Mouse (Mus musculus) embryonic facial prominence, embryonic 15.5 days (tissue): ENCODE data around the gene Stoml3. TPM values are rescaled to one million over a fixed set of nuclear protein-coding genes. Genes with fewer than 3 reads are reported as not detected.

Experiments
- ATAC-seq: fragments of 200-750 bp; cut with Nextera tagmentation; 2 replicates; pipeline ENCODE4 v1.8.0; 2017; ENCODE audit warnings: low read depth, moderate TSS enrichment; ENCODE audit not compliant: insufficient number of reproducible peaks, low FRiP score, low TSS enrichment
- H3K27ac ChIP-seq: fragments of 300-500 bp; sonication (generic); replicated peaks from 2 replicates; pipeline ENCODE4 v1.5.1; 2015; ENCODE audit warnings: mild to moderate bottlenecking, inconsistent platforms
- H3K27me3 ChIP-seq: fragments of 300-500 bp; sonication (generic); 2 replicates; pipeline ENCODE4 v1.6.1; 2015; ENCODE audit warnings: inconsistent platforms
- H3K36me3 ChIP-seq: fragments of 300-500 bp; sonication (generic); 2 replicates; pipeline ENCODE4 v1.6.1; 2015; ENCODE audit warnings: mild to moderate bottlenecking, inconsistent platforms
- H3K4me1 ChIP-seq: fragments of 300-500 bp; sonication (generic); 2 replicates; pipeline ENCODE4 v1.6.1; 2015; ENCODE audit warnings: inconsistent platforms
- H3K4me2 ChIP-seq: fragments of 300-500 bp; sonication (generic); replicated peaks from 2 replicates; pipeline ENCODE4 v1.6.1; 2015; ENCODE audit warnings: mild to moderate bottlenecking, inconsistent platforms
- H3K4me3 ChIP-seq: fragments of 300-500 bp; sonication (generic); replicated peaks from 2 replicates; pipeline ENCODE4 v1.5.1; 2015; ENCODE audit warnings: mild to moderate bottlenecking, inconsistent platforms
- H3K9ac ChIP-seq: fragments of 300-500 bp; sonication (generic); 2 replicates; pipeline ENCODE4 v1.6.1; 2015; ENCODE audit warnings: inconsistent platforms
- H3K9me3 ChIP-seq: fragments of 300-500 bp; sonication (generic); replicated peaks from 2 replicates; pipeline ENCODE4 v1.6.1; 2016; ENCODE audit warnings: inconsistent platforms
- WGBS: fragments of 180-500 bp; shearing (Covaris S2); methylation state at CpG from one replicate; pipeline ENCODE4 v1.1.7; 2015; 5-methylcytosine and 5-hydroxymethylcytosine counted together
- polyA plus RNA-seq: library from polyadenylated mRNA; unstranded; fragments of >200 nt; fragmentation: Nextera tagmentation; extraction: Ambion mirVana; gene quantifications from 2 replicates; pipeline ENCODE4 v1.2.1, GENCODE M21; 2015

Stoml3 gene
- polyA plus RNA-seq, 1 experiment from 2014 or later = 5.7 TPM

- peaks cover 32% of the 10 kb centered on the region for H3K36me3 ChIP-seq
- no peaks in the 10 kb centered on the region for H3K27me3 ChIP-seq
- H3K4me3 ChIP-seq = peak overlapping the region; percentile 94
- no peak for ATAC-seq
- 3% methylated on average over 9 of the region's 9 CpGs for WGBS
- H3K27ac ChIP-seq = peak overlapping the region; percentile 91
- H3K9me3 ChIP-seq = no peaks in the 10 kb centered on the region
- peak overlapping the region; percentile 71 for H3K9ac ChIP-seq
- H3K4me1 ChIP-seq = peaks cover 24% of the 10 kb centered on the region
- peak overlapping the region; percentile 65 for H3K4me2 ChIP-seq
Observed at GRCm38 (mm10) chr3:53462701-53463045, 25.8 kb upstream of the Stoml3 start.

GRCm38 (mm10) chr3:53463046-53463764, 25.2 kb upstream of the Stoml3 start, which contains the start of the genes Nhlrc3 and Proser1:
Nhlrc3 (minus strand) TSS chr3:53463332.
Proser1 (plus strand) TSS chr3:53463666.
- H3K4me1 ChIP-seq = peaks cover 24% of the 10 kb centered on the region
- no peaks in the 10 kb centered on the region for H3K27me3 ChIP-seq
- under 1% methylated on average over 52 of the region's 52 CpGs for WGBS
- H3K36me3 ChIP-seq = peaks cover 27% of the 10 kb centered on the region
- H3K27ac ChIP-seq = peak within 1 kb of the TSS; percentile 91
- H3K4me2 ChIP-seq = peak within 1 kb of the TSS; percentile 66
- peak; percentile 97 for ATAC-seq
- H3K9ac ChIP-seq = peak within 1 kb of the TSS; percentile 76
- peak within 1 kb of the TSS; percentile 94 for H3K4me3 ChIP-seq
- no peaks in the 10 kb centered on the region for H3K9me3 ChIP-seq

- peak overlapping the region; percentile 76 for H3K9ac ChIP-seq
- H3K4me2 ChIP-seq = peak overlapping the region; percentile 66
- H3K4me3 ChIP-seq = peak overlapping the region; percentile 94
- no peaks in the 10 kb centered on the region for H3K9me3 ChIP-seq
- WGBS = 1% methylated on average over 29 of the region's 35 CpGs
- H3K36me3 ChIP-seq = peaks cover 25% of the 10 kb centered on the region
- peak overlapping the region; percentile 91 for H3K27ac ChIP-seq
- peak; percentile 58 for ATAC-seq
- H3K27me3 ChIP-seq = no peaks in the 10 kb centered on the region
- peaks cover 24% of the 10 kb centered on the region for H3K4me1 ChIP-seq
Observed at GRCm38 (mm10) chr3:53463765-53464114, 24.7 kb upstream of the Stoml3 start.

- peak overlapping the region; percentile 76 for H3K9ac ChIP-seq
- no peak for ATAC-seq
- H3K9me3 ChIP-seq = no peaks in the 10 kb centered on the region
Observed at GRCm38 (mm10) chr3:53464146-53464698, 24.2 kb upstream of the Stoml3 start.

GRCm38 (mm10) chr3:53465330-53465729, 23.1 kb upstream of the Stoml3 start:
- H3K4me3 ChIP-seq = peak overlapping the region; percentile 18
- peaks cover 25% of the 10 kb centered on the region for H3K36me3 ChIP-seq
- ATAC-seq = no peak
- no peaks in the 10 kb centered on the region for H3K9me3 ChIP-seq
- WGBS = 51% methylated on average over 6 of the region's 6 CpGs
- peaks cover 24% of the 10 kb centered on the region for H3K4me1 ChIP-seq
- H3K27ac ChIP-seq = no peak overlapping the region
- H3K4me2 ChIP-seq = peak overlapping the region; percentile 66
- 0 out of 2 replicates have a peak overlapping the region, but pooled peaks have one; percentile 12 for H3K9ac ChIP-seq
- no peaks in the 10 kb centered on the region for H3K27me3 ChIP-seq

More at GRCm38 (mm10) chr3:53464146-53464698, 24.2 kb upstream of the Stoml3 start:
- H3K36me3 ChIP-seq = peaks cover 26% of the 10 kb centered on the region
- under 1% methylated on average over 20 of the region's 20 CpGs for WGBS
- H3K4me2 ChIP-seq = peak overlapping the region; percentile 66
- no peak overlapping the region; the same call in 1 of the 2 replicates for H3K27ac ChIP-seq
- peaks cover 24% of the 10 kb centered on the region for H3K4me1 ChIP-seq
- H3K4me3 ChIP-seq = peak overlapping the region; percentile 94
- H3K27me3 ChIP-seq = no peaks in the 10 kb centered on the region

GRCm38 (mm10) chr3:53466481-53466880, 22.0 kb upstream of the Stoml3 start:
- WGBS = 49% methylated on average over 9 of the region's 9 CpGs
- no peak overlapping the region for H3K27ac ChIP-seq
- H3K4me3 ChIP-seq = no peak overlapping the region; the same call in 1 of the 2 replicates
- H3K9ac ChIP-seq = no peak overlapping the region
- no peaks in the 10 kb centered on the region for H3K27me3 ChIP-seq
- no peak for ATAC-seq
- peaks cover 24% of the 10 kb centered on the region for H3K4me1 ChIP-seq
- peaks cover 28% of the 10 kb centered on the region for H3K36me3 ChIP-seq
- H3K9me3 ChIP-seq = no peaks in the 10 kb centered on the region
- peak overlapping the region; percentile 66; the same call in 1 of the 2 replicates for H3K4me2 ChIP-seq

- Histone ChIP-seq H3K4me2 (no peak overlapping the region), H3K9me3 (no peaks in the 10 kb centered on the region), H3K9ac (no peak overlapping the region), H3K27ac (no peak overlapping the region), H3K36me3 (peaks cover 36% of the 10 kb centered on the region), H3K4me3 (no peak overlapping the region), H3K27me3 (no peaks in the 10 kb centered on the region), H3K4me1 (peaks cover 20% of the 10 kb centered on the region)
- no peak for ATAC-seq
- WGBS = 76% methylated on average over 5 of the region's 5 CpGs
Observed at GRCm38 (mm10) chr3:53467356-53467755, 21.1 kb upstream of the Stoml3 start.

GRCm38 (mm10) chr3:53469650-53470049, 18.8 kb upstream of the Stoml3 start:
- WGBS = 87% methylated on average over 5 of the region's 5 CpGs

GRCm38 (mm10) chr3:53472061-53472460, 16.4 kb upstream of the Stoml3 start:
- Histone ChIP-seq H3K9ac (no peak overlapping the region), H3K36me3 (peaks cover 76% of the 10 kb centered on the region), H3K27ac (no peak overlapping the region), H3K27me3 (no peaks in the 10 kb centered on the region), H3K4me1 (no peaks in the 10 kb centered on the region), H3K4me2 (no peak overlapping the region), H3K4me3 (no peak overlapping the region), H3K9me3 (no peaks in the 10 kb centered on the region)
- WGBS = 93% methylated on average over 5 of the region's 5 CpGs
- ATAC-seq = no peak

More at GRCm38 (mm10) chr3:53469650-53470049, 18.8 kb upstream of the Stoml3 start:
- Histone ChIP-seq H3K4me1 (peaks cover 19% of the 10 kb centered on the region), H3K36me3 (peaks cover 58% of the 10 kb centered on the region), H3K27me3 (no peaks in the 10 kb centered on the region), H3K9me3 (no peaks in the 10 kb centered on the region), H3K27ac (no peak overlapping the region), H3K4me2 (no peak overlapping the region), H3K9ac (no peak overlapping the region), H3K4me3 (no peak overlapping the region)
- no peak for ATAC-seq

- WGBS = 69% methylated on average over 4 of the region's 4 CpGs
Observed at GRCm38 (mm10) chr3:53474179-53474578, 14.3 kb upstream of the Stoml3 start.

GRCm38 (mm10) chr3:53475889-53476288, 12.6 kb upstream of the Stoml3 start:
- Histone ChIP-seq H3K9me3 (no peaks in the 10 kb centered on the region), H3K36me3 (peaks cover 86% of the 10 kb centered on the region), H3K9ac (no peak overlapping the region), H3K27me3 (no peaks in the 10 kb centered on the region), H3K4me3 (no peak overlapping the region), H3K27ac (no peak overlapping the region), H3K4me2 (no peak overlapping the region), H3K4me1 (no peaks in the 10 kb centered on the region)
- ATAC-seq = no peak
- WGBS = 63% methylated on average over 6 of the region's 6 CpGs

More at GRCm38 (mm10) chr3:53474179-53474578, 14.3 kb upstream of the Stoml3 start:
- Histone ChIP-seq H3K27ac (no peak overlapping the region), H3K4me1 (no peaks in the 10 kb centered on the region), H3K9ac (no peak overlapping the region), H3K27me3 (no peaks in the 10 kb centered on the region), H3K4me2 (no peak overlapping the region), H3K4me3 (no peak overlapping the region), H3K9me3 (no peaks in the 10 kb centered on the region), H3K36me3 (peaks cover 90% of the 10 kb centered on the region)
- no peak for ATAC-seq
